Mouse (Mus musculus) spleen, postnatal 10 days (tissue): ENCODE results near the gene Pfkfb4.
A peak's percentile ranks its signal among the peaks of the same experiment; 100 is the strongest.

Source experiments
- DNase-seq, 2 experiments: peaks; one replicate each; pipeline ENCODE4 v3.0.0; 2021 to 2022; ENCODE audit warnings: low spot score in 2 of 2

The Pfkfb4 gene

DNA sequence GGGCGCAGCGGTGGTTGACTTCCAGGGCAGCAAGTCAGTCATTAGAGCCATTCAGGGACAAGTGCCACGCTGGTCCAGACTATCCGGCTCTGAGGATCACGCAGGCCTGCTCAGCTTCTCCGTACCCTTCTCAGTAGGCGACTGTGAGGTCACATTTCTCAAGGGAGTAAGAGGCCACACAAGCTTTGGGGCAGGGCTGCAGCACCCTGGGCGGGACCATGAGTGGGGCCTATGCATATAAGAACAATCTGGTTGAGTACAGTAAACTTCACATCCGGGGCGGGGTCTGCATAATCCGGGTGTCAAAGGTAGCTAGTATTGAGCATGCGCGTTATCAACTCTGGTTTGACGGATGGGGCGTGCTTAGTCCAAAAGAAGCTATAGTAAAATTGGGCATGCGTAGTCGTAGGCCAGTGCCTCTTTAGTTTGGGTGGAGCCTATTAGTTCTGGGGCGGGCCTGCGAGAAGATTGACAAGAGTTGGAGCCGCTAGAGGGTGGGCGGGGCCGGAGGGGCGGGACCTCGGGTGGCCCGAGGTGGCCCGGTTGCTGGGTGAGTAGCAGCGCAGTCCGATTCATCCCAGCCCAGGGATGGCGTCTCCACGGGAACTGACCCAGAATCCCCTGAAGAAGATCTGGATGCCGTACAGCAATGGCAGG, at the start of gene Pfkfb4:
Gene Pfkfb4, plus strand, starts transcription at position 351 of the 657 bp plus-strand sequence.
- DNase-seq, result peak; percentile 77 to 95

DNA sequence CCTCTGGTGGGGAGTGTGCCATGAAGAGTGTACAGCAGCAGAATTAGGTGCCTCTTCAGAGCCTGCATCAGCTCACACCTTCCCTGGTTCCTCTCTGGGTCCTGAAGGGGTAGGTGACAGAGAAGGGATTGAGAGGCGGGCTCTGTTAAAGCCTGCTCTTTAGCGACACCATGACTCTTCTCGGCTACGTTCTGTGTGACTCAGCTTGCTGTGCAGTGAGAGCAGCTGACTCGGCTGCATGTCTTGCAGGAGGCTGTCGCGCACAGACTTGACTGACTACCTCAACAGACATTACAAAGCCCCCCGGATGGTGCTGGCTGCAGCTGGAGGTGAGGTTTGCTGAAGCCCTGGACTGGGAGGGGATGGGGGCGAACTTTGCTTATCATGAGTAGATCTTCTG, 46.5 kb upstream of the Pfkfb4 start:
- DNase-seq, result no peak

DNA sequence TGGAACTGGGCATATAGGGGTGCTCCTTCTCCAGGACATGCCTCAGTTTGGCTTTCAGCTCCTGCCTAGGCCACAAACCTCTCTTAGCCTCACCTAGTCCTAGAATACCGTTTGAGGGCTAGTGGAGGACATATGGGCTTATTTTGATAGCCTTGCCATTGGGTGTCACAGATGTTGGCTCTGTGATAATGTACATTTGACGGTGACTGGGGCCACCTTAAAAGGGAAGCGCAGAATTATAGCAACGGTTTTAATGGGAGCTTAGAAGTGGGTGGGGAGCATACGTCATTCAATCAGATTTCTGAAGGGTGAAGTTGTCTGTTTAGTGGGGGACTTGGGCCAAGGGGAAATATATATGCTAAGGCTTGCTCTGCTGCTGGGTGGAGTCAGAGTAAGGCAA, 46.0 kb upstream of the Pfkfb4 start:
- no peak for DNase-seq

DNA sequence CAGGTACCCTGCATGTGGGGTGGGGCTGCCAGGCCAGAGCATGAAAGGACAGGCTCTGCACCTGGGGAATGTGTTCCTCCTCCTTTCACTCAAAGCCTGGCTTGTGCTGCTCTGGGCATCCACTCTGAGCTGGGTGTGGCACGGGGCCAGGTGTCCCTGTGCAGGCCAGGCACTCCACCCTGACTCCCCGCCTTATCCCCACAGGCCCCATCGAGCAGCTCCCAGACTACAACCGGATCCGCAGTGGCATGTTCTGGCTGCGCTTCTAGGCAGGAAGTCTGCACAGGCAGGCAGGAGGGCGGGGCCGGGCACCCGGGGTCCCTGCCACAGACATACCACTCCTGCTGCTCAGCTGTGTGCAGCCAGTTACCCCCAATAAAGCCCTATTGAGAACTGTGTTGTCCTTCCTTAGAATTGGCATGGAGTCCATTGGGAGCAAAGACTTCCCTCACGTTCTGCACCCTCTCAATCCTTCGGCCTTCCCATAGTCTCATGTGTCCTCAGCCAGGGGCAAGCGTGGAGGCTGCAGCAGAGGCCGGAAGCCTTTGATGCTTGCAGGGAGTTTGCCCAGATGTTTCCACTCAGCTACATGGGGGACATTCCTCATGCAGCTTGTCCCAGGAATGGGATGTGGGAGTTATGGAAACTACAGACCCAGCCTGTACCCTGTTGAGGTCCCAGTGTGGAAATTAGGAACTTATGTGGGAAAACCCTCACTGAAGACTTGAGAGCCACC, 42.2 kb upstream of the Pfkfb4 start:
- no peak for DNase-seq

DNA sequence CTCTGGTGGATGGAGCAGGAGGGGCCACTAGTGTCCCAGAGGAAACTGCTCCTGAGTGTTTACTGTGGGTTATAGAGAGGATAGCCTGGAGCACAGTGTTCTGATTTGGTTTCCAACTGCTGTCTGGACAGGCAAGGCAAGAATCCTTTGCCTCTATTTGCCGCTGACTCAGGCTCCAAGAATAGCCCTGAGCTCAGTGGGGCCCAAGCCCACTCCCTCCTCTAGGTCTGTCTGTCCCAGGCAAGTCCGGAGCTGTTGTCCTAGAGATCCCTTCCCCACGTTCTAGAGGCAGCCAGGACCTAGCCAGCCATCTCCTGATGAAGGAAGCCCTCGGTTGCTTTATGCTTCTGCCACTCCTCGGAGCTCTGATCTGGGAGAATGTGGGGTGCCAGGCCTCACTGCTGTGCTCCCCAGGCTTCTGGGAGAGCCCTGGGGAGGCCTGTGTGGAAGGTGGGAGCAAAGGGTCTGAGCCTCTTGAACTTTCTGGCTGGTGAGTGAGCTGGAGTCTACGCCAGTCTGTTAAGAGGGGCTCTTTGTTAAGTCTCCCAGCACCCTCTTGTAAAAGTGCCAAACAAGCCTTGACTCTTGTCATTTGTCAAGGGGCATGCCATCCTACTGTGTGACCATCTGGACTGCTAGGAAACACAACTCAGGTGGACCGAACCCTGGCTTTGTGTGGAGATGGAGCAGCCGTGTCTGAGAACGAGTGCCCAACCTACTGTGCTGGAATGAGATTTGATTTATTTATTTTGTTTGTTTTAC, 41.4 kb upstream of the Pfkfb4 start:
- DNase-seq, result no peak

- no peak for DNase-seq
Observed at GRCm38 (mm10) chr9:108953081-108953636, 38.4 kb upstream of the Pfkfb4 start, which contains the start of gene Col7a1. TSS of gene Col7a1 (plus strand) at chr9:108953586.

DNA sequence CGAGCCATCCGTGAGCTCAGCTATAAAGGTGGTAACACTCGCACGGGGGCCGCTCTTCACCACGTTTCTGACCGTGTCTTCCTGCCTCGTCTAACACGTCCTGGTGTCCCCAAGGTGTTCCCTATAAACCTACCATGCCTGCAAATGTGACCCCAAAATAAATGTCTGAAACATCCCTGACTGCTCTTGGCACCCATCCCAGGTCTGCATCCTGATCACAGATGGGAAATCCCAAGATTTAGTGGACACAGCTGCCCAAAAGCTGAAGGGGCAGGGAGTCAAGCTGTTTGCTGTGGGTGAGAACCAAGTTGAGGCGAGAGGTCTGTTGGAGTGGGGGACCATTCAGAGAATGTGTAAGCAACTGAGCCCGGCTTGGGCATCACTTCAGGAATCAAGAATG, 36.3 kb upstream of the Pfkfb4 start:
- DNase-seq, result no peak

DNA sequence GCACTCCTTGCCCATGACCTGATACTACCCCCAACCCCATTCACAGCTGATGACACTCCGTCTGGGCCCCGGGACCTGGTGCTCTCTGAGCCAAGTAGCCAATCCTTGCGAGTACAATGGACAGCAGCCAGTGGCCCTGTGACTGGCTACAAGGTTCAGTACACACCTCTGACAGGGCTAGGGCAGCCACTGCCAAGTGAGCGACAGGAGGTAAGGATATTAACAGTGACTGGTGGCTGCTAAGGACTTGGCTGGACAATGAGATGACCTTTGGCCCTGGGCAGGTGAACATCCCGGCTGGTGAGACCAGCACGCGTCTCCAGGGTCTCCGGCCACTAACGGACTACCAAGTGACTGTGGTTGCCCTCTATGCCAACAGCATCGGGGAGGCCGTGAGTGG, 35.7 kb upstream of the Pfkfb4 start:
- no peak for DNase-seq

GRCm38 (mm10) chr9:108963577-108963976, 28.0 kb upstream of the Pfkfb4 start:
- DNase-seq, result no peak

- DNase-seq, result no peak
Observed at GRCm38 (mm10) chr9:108964338-108964737, 27.2 kb upstream of the Pfkfb4 start.

DNA sequence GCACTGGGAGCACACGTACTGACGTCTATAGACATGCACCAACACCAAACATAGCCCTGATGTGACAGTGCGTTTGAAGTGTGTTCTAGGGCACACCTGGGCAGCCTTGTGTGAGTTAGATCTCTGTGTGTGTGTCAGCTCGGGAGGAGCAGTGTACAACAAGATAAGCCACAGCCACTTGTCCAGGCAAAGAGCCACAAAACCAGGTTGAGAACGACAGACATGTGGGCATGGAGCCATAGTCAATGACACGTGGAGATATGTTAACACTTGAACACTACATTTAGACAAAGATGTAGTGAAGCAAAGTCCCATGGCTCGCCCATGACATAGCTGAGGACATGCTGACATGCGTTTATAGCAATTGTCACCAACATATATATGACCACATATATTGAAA, 21.0 kb upstream of the Pfkfb4 start:
- no peak for DNase-seq

- DNase-seq, result no peak
Observed at GRCm38 (mm10) chr9:108976483-108976882, 15.1 kb upstream of the Pfkfb4 start.

DNA sequence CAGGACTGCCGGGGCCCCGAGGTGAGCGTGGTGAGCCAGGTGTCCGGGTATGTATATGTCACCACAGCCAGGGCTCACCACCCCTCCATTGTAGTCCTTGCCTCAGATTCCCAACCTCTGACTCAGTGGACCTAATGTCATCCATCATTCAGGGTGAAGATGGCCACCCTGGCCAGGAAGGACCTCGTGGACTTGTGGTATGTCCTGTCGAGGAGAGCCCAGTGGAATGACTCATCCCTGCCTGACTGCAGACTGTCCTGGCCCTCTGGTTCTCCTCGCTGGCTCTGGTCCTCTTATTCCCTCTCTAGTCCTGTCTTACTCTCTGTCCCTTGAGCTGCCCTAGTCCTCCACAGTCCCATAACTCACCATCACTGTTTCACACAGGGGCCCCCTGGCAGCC, 13.6 kb upstream of the Pfkfb4 start:
- no peak for DNase-seq

DNA sequence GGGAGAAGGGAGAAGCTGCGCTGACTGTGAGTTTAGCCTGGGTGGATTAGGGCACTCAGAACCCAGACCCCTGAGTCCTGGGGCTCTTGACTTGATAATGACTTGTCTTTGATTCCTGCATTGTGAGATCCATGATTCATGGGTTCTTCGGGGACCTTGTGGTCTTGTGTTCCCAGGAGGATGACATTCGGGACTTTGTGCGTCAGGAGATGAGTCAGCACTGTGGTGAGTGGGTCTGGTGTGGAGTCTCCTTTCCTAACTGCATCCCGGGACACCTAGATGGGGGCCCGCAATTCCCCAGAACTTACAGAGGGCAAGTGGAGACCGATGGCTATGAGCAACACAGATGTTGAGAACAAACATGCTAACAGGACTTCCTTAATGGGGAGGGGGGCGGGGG, 9.1 kb upstream of the Pfkfb4 start:
- DNase-seq, result no peak

DNA sequence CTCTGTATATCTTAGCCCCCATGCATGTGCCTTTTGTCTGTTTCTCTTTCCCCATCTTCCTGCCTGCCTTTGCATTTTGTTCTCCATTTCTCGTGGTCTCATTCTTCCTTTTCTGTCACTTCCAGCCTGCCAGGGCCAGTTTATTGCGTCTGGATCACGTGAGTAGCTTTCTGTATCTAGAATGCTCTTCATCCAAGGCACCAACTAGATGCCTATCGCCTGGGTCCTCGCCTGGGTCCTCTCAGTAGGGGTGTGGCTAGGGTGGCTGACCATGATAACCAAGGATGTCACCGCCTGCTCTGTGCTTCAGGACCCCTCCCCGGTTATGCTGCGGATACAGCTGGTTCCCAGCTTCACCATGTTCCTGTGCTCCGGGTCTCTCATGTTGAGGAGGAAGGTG, 8.4 kb upstream of the Pfkfb4 start:
- DNase-seq, result no peak

GRCm38 (mm10) chr9:108985710-108986109, 5.9 kb upstream of the Pfkfb4 start, which contains the start of gene Ucn2:
TSS of gene Ucn2 (plus strand) at chr9:108986010.
- no peak for DNase-seq

DNA sequence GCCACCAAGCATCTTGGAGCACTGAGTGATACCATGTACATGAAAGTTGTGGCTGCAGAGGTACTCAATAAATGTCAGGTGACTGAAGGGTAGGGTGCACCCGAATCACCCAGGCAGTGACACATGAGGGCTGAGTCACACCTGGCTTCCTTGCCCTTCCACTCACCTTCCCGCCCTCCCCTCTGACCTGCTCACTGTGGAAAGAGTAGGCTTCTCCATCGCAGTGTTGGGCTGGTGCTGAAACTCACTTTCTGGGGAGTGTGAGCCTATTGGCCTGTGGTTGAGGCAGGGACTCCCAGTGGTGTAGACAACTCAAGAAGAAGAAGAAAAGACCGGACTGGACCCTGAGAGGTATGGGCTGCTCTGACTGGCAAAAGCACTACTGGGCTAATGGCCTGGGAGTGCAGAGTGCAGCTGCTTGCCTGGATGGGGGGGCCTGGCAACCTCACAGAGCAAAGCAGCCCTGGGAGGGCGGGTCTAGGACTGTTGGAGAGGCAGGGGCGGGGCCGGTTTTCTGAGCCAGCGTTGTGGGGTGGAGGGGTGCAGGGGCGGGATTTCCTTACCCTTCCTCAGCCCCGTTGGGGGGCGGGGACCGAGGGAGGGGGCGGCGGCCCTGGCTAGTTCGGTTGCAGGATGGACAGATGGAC, 3.8 kb upstream of the Pfkfb4 start:
- peak in 1 of 2 experiments; percentile 30 for DNase-seq

GRCm38 (mm10) chr9:108989802-108990461, 1.6 kb upstream of the Pfkfb4 start:
- DNase-seq, result no peak

DNA sequence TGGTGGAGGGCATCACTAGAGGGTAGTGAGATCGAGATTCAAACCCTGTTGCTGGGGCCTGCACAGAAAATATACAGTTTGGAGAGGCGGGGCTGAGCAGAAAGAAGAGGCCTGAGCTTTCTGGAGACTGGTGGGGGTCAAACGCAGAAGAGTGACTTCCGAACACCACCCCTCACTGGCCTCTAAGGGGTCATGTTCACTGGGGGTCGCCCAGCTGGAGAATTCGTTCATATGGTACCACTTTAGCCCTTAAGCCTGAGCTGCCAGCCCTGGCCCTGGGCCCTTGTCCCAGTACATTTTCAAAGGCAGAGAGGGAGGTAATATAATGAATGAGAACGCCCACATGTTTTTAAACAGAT, 1.1 kb upstream of the Pfkfb4 start:
- DNase-seq, result no peak

DNA sequence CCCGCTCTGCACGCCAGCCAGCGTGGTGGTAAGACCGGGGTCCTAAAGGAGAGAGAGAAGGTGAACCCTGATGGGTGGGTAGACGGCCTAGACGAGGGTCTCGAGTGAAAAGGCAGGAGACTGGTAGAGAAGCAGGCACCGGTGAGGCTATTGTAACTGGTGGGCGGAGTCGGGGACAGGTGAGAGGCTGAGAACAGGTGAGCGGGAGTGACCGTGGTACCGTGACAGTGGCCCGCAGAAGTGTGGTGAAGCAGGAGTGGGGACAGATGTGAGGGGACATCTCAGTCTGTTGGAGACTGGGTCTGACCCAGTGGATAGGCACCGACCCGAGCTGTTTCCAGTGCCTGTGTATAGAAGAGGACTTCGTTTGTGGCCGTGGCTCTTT, 499 bp downstream of the Pfkfb4 start:
- peak in 1 of 2 experiments; percentile 39 for DNase-seq

DNA sequence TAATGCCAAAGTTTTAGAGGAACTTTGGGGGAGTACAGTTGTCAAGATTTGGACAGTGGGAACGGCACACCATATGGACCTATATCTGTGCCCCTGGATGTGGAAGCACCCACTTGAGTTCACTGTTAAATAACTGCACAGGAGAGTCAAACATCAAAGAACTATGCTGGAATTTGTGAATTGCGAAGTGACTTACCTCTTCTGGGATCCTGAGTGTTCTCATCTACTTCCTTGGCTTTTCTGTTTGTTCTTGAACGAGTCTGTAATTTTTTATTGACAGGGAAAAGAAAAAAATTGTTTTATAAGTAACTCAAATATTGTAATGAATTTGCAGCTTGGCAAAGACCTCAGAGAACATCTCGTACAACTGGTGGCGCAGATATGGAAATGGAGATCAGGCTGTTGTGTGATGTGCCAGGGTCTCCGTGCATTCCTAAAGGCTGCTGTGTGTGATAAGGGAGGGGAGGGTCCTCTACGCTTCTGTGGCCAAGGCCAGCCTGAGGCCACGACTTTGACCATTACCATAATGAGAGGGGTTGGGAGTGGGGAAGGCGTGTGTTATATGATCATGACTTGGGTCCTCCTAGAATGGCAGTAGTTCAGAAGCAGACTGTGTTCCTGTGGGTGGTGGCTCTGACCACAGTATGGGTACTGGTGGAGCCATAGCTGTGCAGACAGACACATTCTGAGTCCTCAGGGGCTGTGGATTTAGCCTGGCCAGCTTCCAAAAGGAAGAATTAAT, 1.2 kb downstream of the Pfkfb4 start:
- no peak for DNase-seq
